Mouse (Mus musculus) adrenal gland (tissue): ENCODE data around the gene Olfr1415.
"Not testable (repeated sequence)": the region's sequence is repeated elsewhere in the genome, so short reads cannot be mapped to it uniquely, and the experiment has no call there.

Experiments used
- intact Hi-C: fragments of 180-260 bp; cut with DNase I; formaldehyde crosslinking; loops from one replicate; pipeline ENCODE4 v1.15.1; 2025
- long read RNA-seq, 2 experiments: library from polyadenylated mRNA; unstranded; transcript quantifications; one replicate each; pipeline ENCODE4 v2.0.0; 2020; ENCODE audit warnings: borderline replicate concordance in 1 of 2; ENCODE audit not compliant: insufficient replicate concordance in 1 of 2

The Olfr1415 gene
- long read RNA-seq, experiment 1 = 0 reads
- long read RNA-seq, experiment 2 = 0 reads

DNA sequence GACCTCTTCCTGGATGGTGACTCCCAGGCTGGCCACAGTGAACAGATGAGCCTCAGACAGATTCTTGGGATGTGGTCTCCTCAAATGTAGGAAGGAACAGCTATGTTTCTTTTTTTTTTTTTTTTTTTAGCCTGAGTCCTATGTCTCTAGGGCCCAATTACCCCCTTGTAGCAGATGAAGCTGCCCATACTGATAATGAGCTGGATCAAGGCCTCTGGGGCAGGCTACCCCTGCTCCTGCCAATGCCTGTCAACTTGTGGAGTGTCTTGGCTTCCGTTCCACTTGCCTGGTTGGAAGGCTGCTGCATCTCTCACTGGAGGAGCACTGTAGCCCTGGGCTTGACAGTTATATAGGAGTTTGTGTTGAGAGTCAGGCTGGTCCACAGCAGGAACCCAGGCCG is at the start of gene Olfr1415:
Gene Olfr1415, minus strand, starts transcription at position 101 of the 400 bp plus-strand sequence.
- intact Hi-C loops = no loop called here

DNA sequence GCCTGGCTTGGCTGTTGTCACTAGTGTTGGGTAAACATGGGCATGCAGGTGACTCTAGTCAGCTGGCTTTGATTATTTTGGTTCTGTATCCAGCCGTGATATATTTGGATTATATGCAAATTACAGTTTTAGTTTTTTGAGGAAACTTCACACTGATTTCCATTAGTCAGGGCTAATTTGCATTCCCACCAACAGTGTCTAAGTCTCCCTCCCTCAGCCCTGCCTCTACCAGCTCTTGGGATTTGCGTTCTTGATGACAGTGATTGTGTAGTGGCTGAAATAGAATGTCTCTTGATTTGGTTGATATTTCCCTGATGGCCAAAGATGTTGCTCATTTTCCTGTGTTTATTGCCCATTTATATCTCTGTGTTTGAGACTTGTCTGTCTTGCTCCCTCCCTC is 43.2 kb upstream of the Olfr1415 start:
- intact Hi-C loops = no loop called here

DNA sequence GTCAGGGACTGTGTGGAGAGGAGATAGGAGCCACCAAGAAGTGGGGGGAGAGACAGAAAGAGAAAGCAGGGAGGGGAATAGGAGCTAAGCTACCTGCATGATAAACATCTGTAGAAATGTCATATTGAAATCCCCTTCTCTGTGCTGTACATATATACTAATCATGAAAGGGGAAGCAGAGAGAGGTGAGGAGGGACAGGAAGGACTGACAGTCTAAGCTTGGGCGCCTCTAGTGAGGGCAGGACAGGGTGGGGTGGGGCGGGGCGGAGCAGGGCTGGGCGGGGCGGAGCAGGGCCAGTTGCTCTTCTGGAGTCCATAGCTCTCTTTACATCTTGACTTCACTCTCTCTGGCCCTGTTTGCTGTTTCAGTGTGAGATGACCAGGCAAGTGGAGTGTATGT is 41.1 kb upstream of the Olfr1415 start:
- intact Hi-C loops = no loop called here

DNA sequence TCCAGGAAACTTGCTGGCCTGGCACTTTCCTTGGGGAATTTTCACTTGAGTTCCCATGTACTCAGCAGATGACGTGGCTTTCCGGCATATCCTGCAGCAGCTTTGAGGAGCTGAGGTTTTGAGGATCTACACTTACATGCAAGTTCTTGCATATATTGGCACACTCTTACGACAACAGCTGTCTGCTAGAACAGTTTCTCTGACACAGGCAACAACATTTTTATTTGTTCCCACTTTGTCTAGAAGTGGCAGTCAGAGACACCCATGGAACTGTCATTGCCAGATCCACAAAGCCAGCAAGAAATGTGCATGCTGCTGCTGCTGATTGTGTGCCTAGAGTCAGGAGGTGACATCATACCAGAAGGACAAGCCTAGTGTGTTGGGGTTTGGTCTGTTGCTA is 27.9 kb upstream of the Olfr1415 start:
- intact Hi-C loops = loop anchor here (5.0 kb wide), 1 partner anchor 124 kb away; the partner anchor contains the start of gene Otos

DNA sequence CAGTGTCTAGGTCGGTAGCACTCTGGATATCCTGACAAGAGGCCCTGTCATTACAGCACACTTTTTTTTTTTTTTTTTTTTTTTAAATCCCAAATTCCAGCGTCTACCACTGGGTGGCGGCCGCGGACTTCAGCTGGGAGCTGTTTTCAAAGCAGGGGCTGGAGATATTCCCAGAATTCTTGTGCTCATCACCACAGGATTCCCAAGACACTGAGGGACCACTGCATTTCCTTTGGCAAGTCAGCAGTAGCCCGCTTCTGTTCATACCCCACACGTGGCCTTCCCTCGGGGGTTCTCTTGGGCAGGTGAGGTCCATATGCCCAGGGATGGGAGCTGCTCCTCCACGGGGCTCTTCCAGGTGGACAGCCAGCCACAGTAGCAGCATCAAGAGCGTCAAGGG is 25.5 kb upstream of the Olfr1415 start:
- intact Hi-C loops = loop anchor here (1.0 to 5.0 kb wide), 2 partner anchors 90 to 126 kb away; partner anchors contain the start of gene Otos

DNA sequence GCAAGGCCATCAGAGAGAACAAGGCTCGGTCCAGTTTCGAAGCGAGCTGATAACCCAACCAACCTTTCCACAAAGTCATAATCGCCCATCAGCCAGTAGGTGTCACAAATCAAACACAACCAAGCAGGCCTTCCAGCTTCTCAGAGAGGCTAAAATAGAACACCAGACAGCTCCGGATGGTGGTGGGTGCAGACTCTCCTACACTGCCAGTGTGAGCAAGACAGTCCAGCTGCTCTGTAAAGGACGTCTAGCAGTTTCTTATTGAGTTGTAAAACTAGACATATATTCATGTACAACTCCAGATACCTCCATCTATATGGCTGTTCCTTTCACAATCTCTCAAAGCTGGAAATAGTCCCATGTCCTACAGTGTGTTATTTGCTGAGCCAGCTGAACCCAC is 23.1 kb upstream of the Olfr1415 start:
- intact Hi-C loops = no loop called here

DNA sequence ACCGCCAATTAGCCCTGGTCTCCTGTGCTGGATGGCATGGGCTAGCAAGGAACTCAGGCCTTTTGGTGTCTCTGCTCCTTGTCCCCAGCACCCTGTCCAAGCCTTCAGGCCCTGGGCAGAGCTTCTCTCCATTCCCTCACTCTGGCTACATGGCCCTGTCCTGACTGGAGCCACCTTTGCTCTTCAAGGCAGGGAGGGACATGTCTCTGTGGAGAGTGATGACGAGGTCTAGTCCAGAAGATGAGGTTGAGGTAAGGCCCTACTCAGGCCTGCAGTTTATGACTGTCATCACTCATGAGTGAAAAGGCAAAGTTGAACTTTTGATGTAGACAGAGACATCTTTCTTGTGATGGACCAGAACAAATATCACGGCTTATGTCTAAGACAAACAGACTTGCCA is 22.7 kb upstream of the Olfr1415 start, which contains the start of gene Olfr1414:
Gene Olfr1414, minus strand, starts transcription at position 101 of the 400 bp plus-strand sequence.
- intact Hi-C loops = no loop called here

DNA sequence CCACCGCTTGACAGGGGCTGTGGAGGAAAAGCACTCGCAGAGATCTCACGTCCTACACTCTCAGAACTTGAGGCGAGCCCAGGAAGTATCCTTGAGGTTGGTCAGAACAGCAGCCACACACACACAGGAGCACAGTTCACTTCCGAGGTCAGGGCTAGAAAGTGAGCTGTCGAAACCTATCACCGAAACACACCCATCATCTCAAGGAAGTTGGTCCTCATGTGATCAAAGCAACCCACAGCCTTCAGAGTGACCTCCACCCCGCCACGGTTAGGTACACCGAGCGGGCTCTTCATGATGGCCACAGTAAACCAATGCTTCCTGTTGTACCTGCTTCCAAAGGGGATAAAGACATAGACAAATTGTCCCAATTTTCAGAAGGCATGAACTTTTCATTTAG is 19.5 kb upstream of the Olfr1415 start:
- intact Hi-C loops = no loop called here

DNA sequence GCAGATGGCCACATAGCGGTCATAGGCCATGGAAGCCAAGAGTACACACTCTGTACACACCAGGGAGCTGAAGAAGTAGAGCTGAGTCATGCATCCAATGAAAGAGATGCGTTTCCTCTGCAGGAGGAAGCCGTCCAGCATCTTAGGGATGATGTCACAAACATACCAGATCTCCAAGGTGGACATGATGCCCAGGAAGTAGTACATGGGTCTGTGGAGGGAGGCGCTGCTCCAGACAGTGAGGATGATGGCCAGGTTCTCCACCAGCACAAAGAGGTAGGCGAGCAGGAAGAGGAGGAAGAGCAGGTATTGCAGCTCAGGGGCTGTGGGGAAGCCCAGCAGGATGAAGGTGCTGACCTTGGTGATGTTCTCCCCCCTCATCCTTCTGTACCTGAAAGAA is 15.7 kb upstream of the Olfr1415 start:
- intact Hi-C loops = not testable (repeated sequence)

DNA sequence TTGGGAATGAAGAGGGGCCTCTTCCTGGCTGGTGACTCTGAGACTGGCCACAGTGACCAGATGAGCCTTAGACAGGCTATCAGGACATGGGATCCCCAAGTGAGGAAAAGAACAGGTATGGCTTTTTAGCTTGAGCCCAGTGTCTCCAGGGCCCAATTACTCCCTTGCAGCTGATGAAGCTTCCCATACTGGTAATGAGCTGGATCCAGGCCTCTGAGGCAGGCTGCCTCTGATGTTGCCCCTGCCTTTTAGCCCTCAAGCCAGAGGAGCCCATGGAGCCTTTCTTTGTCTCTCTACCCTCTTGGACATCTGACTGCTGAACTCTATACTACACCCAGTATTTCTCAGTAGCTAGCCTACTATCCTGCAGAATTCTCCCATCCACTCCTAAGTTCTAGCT is 10.9 kb downstream of the Olfr1415 start, which contains the start of gene Olfr1416:
Gene Olfr1416, minus strand, starts transcription at position 101 of the 400 bp plus-strand sequence.
- intact Hi-C loops = no loop called here

DNA sequence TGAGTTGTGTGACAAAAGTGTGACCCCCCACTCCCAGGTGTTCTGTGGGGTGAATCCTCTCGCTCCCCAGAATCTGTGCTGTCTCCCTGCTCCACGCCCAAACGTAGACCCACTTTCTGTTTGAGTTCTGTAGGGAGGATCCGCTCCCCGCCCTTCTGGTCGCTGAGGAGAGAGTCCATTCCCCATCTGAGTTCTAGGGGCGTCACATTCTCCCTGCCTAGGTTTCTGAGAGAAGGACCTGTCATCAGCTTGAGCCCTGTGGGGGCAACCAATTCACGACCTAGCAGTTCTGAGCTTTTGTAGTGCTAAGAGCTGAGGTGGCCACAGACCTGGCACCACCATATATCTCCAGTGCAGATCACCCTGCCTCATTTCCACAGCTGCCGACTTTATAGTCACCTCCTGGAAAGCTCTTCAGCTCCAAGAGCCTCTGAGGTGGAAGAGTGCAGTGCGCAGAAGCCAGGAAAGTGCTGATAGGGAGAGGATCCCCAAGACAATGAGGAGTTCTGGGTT is 21.8 kb downstream of the Olfr1415 start:
- intact Hi-C loops = no loop called here

DNA sequence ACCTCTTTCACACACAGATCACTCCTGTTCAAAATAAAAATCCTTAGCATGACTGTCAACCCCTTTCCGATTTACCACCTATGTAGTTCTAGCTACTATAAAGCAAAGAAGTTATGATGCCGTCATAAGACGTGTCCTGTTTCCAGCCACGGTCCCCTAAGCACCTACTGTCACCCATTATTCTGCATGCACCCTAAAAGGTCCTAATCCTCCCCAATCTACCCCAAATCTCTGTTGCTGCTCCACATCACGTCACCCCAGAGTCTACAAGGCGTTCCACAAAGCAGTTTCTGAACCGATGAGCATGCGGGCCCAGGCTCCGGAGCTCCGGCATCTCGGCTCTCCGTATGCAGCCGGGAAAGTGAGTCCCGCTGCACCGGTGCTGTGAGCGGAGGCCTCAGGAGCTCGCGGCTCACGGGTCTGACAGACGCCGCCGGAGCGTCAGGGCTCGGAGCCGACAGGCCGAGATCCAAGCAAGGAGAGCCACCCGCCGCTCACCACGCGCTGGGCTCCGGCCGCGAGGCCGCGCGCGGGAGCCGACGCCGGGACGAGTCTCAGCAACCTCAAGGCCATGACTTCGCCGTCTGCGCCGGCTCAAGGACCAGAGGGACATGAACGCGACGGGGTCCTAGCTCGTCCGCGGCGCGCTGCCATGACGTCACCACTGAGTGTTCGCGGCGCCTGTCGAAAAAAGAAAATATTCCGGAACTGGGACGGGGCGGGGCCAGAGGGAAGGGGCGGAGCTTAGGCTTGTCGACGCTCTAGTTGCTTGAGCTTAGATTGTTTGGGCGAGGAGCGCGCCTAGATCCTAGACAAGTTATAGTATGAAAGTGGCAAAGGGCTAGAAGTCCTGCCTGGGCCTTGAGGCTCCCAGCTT is 22.5 kb downstream of the Olfr1415 start, which contains the start of gene Ndufa10:
Gene Ndufa10, minus strand, starts transcription at position 696 of the 877 bp plus-strand sequence.
- intact Hi-C loops = no loop called here

DNA sequence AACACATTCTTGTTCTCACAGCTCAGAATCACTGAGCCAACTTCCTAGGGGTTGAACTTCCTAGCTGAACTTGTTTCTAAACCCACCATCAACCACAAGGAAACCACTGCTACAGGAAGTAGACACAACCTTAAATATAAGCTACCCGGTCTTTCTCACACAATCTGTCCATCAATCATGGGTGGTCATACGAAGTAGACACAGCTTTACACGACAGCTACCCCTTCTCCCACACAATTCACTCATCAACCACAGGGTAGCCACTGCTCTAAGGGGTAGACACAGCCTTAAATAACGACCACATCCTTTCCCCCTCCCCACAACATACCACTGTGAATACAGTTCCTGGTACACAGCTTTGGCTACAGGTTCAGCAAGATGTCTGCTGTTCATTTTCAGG is 27.0 kb downstream of the Olfr1415 start:
- intact Hi-C loops = no loop called here

DNA sequence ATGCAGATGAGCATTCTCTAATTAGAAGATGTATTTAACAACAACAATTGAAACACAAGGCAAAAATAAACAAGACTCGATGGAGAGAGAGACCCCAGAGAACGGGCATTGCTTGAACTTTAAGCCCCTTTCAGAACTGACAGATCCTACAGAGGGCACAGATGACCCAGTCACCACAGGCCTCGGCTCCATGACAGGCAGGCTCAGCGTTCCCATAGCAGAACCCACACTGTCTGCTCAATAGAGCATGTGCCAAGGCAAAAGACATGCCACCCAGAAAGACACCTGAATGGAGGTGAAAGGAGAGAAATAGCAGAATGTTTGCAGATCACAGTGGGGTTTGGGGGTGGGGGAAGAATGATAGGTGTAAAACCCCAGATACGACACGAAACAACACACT is 37.5 kb downstream of the Olfr1415 start:
- intact Hi-C loops = no loop called here

DNA sequence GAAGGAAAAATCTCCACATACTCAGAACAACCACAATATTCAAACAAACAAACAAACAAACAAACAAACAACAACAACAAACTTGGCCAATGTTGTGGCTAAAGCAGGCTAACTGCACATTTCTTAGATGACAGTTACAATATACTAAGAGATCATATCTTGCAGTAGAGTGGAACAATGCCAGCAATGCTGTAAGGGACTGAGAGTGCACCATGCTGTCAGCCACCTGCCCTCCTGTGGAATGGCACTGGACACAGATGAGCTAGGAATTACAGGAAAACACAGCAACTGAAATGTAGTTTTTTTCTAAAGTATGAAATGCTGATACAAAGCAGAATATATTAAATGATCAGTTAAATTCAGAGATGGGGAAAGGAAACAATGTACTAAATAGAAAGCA is 38.1 kb downstream of the Olfr1415 start:
- intact Hi-C loops = no loop called here

DNA sequence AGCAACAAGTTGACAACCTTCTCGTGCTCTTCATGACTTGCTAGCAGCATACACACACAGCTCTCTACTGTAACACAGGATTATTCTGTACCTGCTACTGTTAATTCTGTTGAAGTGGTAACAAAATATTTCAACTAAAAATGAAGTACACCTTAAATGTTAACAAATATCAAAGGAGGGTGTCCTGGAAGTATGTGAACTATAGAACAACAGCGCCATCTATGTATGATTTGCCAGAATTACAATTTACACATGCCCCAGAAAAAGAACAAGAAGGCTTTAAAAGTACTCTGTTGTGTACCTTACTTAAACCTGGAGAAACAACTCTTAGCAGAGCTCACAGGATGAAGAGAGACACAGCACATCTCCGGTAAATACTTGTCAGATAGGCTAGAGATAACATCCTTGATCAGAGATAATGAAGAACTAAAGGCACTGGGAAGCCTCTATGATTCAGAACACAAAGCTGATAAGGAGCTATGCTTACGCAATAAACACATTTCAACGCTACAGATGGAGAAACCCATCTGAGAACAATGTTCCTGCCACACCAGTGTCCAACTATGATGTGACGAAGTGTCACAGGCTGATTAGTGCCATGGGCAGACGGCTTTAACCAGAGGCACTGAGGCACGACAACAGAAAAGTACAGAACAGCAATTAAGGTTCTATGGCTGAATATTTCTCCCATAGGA is 42.0 kb downstream of the Olfr1415 start:
- intact Hi-C loops = loop anchor here (2.0 to 5.0 kb wide), 2 partner anchors 92 to 491 kb away; no protein-coding TSS in a partner anchor

DNA sequence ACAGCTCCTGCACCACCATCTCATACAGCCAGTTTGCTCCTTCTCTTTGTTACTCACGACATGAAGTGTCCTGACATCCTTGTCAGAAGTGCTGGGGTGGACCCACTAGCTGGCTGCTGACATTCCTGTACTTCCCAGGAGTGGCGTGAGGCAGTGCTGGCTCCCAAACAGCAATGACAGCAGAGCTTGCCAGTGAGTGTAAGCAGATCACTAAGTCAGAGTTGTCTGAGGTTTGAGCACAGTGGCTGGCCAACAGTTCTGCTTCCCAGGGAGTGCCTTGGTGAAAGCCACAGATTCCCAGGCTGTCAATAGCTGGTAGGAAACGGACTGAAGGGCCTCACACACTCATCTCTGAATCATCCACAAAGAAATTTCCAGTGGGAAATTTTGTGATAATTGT is 47.6 kb downstream of the Olfr1415 start:
- intact Hi-C loops = loop anchor here (5.0 kb wide), 1 partner anchor 541 kb away; no protein-coding TSS in a partner anchor

DNA sequence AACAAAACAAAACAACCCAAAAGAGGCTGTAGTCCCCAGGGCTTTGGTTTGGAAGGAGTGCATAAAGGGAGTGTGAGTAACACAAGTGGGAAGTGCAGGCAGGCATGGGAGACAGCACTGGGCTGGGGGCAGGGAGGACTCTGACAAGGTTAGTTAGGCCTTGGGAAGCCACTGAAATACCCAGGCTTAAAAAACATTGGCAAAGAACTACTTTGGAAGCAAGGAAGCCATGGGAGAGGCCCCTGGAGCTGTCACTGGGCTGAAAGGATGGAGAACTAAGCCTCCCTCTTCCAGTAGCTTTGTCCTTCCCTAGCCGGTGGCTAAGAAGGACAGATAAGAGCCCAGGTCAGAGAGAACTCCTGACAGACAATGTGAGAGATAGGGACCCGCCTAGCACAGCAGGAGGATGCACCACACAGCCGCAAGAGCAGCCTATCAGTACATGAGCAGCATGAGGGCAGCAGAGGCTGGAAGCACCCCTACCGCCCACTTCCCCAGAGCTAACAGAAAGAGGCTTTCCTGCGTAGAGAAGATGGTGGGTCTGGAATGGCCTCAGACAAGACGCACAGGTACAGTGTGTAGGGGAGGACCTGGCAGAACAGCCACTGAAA is 54.3 kb downstream of the Olfr1415 start:
- intact Hi-C loops = no loop called here

DNA sequence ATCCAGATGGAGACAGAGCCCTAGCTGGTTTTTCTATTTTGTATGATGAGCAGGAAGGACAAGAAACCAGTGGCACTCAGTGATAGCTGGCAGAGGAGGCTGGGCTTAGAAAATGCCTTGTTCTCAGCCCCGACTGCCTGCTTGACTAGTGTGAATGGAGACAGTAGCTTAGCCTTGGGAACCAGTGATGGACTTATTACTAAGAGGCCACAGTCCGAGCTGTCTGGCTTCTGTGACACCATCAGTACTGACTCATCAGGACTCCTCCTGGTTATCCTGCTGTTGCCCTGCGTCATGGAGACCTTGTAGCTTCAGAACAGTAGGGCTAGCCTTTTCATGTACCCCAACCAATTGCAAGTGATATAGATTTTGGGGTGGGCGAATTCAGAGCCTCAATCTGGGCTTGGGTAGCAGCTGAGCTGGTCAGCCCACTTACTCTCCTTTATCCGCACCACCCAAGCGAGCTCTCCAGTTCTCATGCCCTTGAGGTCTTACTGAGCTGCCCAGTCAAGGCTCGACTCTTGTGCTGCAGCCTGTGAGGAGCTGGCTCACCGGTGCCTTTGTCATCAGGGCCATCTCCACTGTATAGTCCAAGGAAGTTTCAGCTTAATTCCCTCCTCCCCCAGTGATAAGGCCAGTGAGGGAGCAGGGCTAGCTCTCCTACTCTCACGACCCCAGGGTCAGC is 55.7 kb downstream of the Olfr1415 start:
- intact Hi-C loops = no loop called here
